Mouse (Mus musculus) intestine, embryonic 14.5 days (tissue): ENCODE results near the gene Ube2r2. TPM values are rescaled to one million over a fixed set of nuclear protein-coding genes. Genes with fewer than 3 reads are reported as not detected.
A peak's percentile ranks its signal among the peaks of the same experiment; 100 is the strongest.

ENCODE experiments used
- ATAC-seq: fragments of 200-750 bp; cut with Nextera tagmentation; replicated peaks from 2 replicates; pipeline ENCODE4 v1.8.0; 2017; ENCODE audit warnings: low read depth, moderate number of reproducible peaks, moderate TSS enrichment, moderate library complexity; ENCODE audit not compliant: low FRiP score, low TSS enrichment
- DNase-seq: peaks from one replicate; pipeline ENCODE4 v3.0.0-alpha.2; 2018; ENCODE audit warnings: low spot score
- H3K27ac ChIP-seq: fragments of 300-500 bp; sonication (generic); 2 replicates; pipeline ENCODE4 v1.5.1; 2014; ENCODE audit warnings: low read depth, mild to moderate bottlenecking, control low read depth
- H3K27me3 ChIP-seq: fragments of 300-500 bp; sonication (generic); replicated peaks from 2 replicates; pipeline ENCODE4 v1.6.1; 2014; ENCODE audit warnings: low read length, control low read depth; ENCODE audit not compliant: control insufficient read depth, insufficient read depth
- H3K36me3 ChIP-seq: fragments of 300-500 bp; sonication (generic); 2 replicates; pipeline ENCODE4 v1.6.1; 2014; ENCODE audit warnings: low read length, control low read depth; ENCODE audit not compliant: control insufficient read depth, insufficient read depth
- H3K4me1 ChIP-seq: fragments of 300-500 bp; sonication (generic); replicated peaks from 2 replicates; pipeline ENCODE4 v1.6.1; 2014; ENCODE audit warnings: low read length, control low read depth, mixed read lengths; ENCODE audit not compliant: control insufficient read depth, insufficient read depth
- H3K4me2 ChIP-seq: fragments of 300-500 bp; sonication (generic); 2 replicates; pipeline ENCODE4 v1.6.1; 2014; ENCODE audit warnings: low read length
- H3K4me3 ChIP-seq: fragments of 300-500 bp; sonication (generic); 2 replicates; pipeline ENCODE4 v1.5.1; 2014; ENCODE audit warnings: low read depth, low read length, control low read depth, mixed read lengths
- H3K9ac ChIP-seq: fragments of 300-500 bp; sonication (generic); 2 replicates; pipeline ENCODE4 v1.6.1; 2014; ENCODE audit warnings: mild to moderate bottlenecking, low read length
- H3K9me3 ChIP-seq: fragments of 300-500 bp; sonication (generic); 2 replicates; pipeline ENCODE4 v1.6.1; 2016; ENCODE audit warnings: low read length, control low read depth; ENCODE audit not compliant: control insufficient read depth
- WGBS: fragments of 180-500 bp; shearing (Covaris S2); extraction: QIAGEN DNeasy Blood & Tissue Kit; methylation state at CpG from one replicate; pipeline ENCODE4 v1.1.7; 2014; 5-methylcytosine and 5-hydroxymethylcytosine counted together
- polyA plus RNA-seq: library from polyadenylated mRNA; unstranded; fragments of >200 nt; fragmentation: Nextera tagmentation; extraction: Ambion mirVana; gene quantifications from 2 replicates; pipeline ENCODE4 v1.2.1, GENCODE M21; 2014

The Ube2r2 gene
- polyA plus RNA-seq, 1 experiment from 2014 or later: 82.5 TPM

- Histone ChIP-seq H3K27ac (no peak overlapping the region), H3K4me3 (no peak overlapping the region), H3K9ac (no peak overlapping the region), H3K4me1 (peaks cover 4% of the 10 kb centered on the region), H3K27me3 (no peaks in the 10 kb centered on the region), H3K9me3 (no peaks in the 10 kb centered on the region), H3K4me2 (no peak overlapping the region), H3K36me3 (no peaks in the 10 kb centered on the region)
- no peak for DNase-seq
- no peak for ATAC-seq
- 71% methylated on average over 3 of the region's 3 CpGs for whole genome bisulfite sequencing
Observed at GRCm38 (mm10) chr4:41129836-41130235, 5.7 kb upstream of the Ube2r2 start.

GRCm38 (mm10) chr4:41132471-41132870 lies 3.1 kb upstream of the Ube2r2 start:
- 81% methylated on average over 6 of the region's 6 CpGs for WGBS
- H3K27ac ChIP-seq: no peak overlapping the region
- DNase-seq: no peak
- H3K4me3 ChIP-seq: no peak overlapping the region
- no peaks in the 10 kb centered on the region for H3K27me3 ChIP-seq
- H3K9me3 ChIP-seq: no peaks in the 10 kb centered on the region
- no peaks in the 10 kb centered on the region for H3K36me3 ChIP-seq
- no peak overlapping the region for H3K9ac ChIP-seq
- H3K4me1 ChIP-seq: peaks cover 8% of the 10 kb centered on the region
- ATAC-seq: no peak
- no peak overlapping the region for H3K4me2 ChIP-seq

- H3K27me3 ChIP-seq: no peaks in the 10 kb centered on the region
- peaks cover 9% of the 10 kb centered on the region for H3K4me1 ChIP-seq
- DNase-seq (no peak), ATAC-seq (no peak)
- 82% methylated on average over 6 of the region's 6 CpGs for WGBS
- no peak overlapping the region for H3K4me2 ChIP-seq
- no peak overlapping the region for H3K27ac ChIP-seq
- H3K4me3 ChIP-seq: no peak overlapping the region
- H3K9ac ChIP-seq: no peak overlapping the region
- no peaks in the 10 kb centered on the region for H3K9me3 ChIP-seq
- H3K36me3 ChIP-seq: no peaks in the 10 kb centered on the region
Observed at GRCm38 (mm10) chr4:41133529-41134291, 1.8 kb upstream of the Ube2r2 start.

- H3K36me3 ChIP-seq: 0 out of 2 replicates have a peak, but pooled peaks cover under 1% of the 10 kb centered on the region
- DNase-seq (peak; percentile 93), ATAC-seq (peak; percentile 94)
- H3K9ac ChIP-seq: peak overlapping the region; percentile 94
- H3K27ac ChIP-seq: peak overlapping the region; percentile 96
- WGBS: under 1% methylated on average over 21 of the region's 70 CpGs
- H3K4me3 ChIP-seq: peak overlapping the region; percentile 87
- H3K4me1 ChIP-seq: peaks cover 9% of the 10 kb centered on the region
- H3K9me3 ChIP-seq: no peaks in the 10 kb centered on the region
- H3K4me2 ChIP-seq: peak overlapping the region; percentile 70
- H3K27me3 ChIP-seq: no peaks in the 10 kb centered on the region
Observed at GRCm38 (mm10) chr4:41134935-41135710, 420 bp upstream of the Ube2r2 start.

- H3K4me3 ChIP-seq: peak overlapping the region; percentile 87
- 1% methylated on average over 4 of the region's 4 CpGs for WGBS
Observed at GRCm38 (mm10) chr4:41136454-41136805, 887 bp downstream of the Ube2r2 start.

GRCm38 (mm10) chr4:41136811-41137210 lies 1.3 kb downstream of the Ube2r2 start:
- peaks cover 15% of the 10 kb centered on the region for H3K36me3 ChIP-seq
- H3K4me1 ChIP-seq: peaks cover 9% of the 10 kb centered on the region
- peak overlapping the region; percentile 70 for H3K4me2 ChIP-seq
- no peaks in the 10 kb centered on the region for H3K27me3 ChIP-seq
- peak overlapping the region; percentile 87 for H3K4me3 ChIP-seq
- peak overlapping the region; percentile 94 for H3K9ac ChIP-seq
- no peaks in the 10 kb centered on the region for H3K9me3 ChIP-seq
- ATAC-seq (no peak), DNase-seq (no peak)
- WGBS: 0% methylated on average over 8 of the region's 8 CpGs
- peak overlapping the region; percentile 96 for H3K27ac ChIP-seq

More at GRCm38 (mm10) chr4:41136454-41136805, 887 bp downstream of the Ube2r2 start:
- Histone ChIP-seq H3K4me2 (peak overlapping the region; percentile 70), H3K9ac (peak overlapping the region; percentile 94), H3K4me1 (peaks cover 9% of the 10 kb centered on the region), H3K27ac (peak overlapping the region; percentile 96), H3K27me3 (no peaks in the 10 kb centered on the region), H3K9me3 (no peaks in the 10 kb centered on the region), H3K36me3 (peaks cover 13% of the 10 kb centered on the region)
- DNase-seq (no peak), ATAC-seq (peak; percentile 1; the same call in 1 of the 2 replicates)

GRCm38 (mm10) chr4:41140174-41140875 lies 4.8 kb downstream of the Ube2r2 start:
- no peak for DNase-seq

GRCm38 (mm10) chr4:41142601-41143000 lies 7.1 kb downstream of the Ube2r2 start:
- no peak overlapping the region for H3K27ac ChIP-seq
- H3K27me3 ChIP-seq: no peaks in the 10 kb centered on the region
- DNase-seq (no peak), ATAC-seq (no peak)
- H3K36me3 ChIP-seq: peaks cover 25% of the 10 kb centered on the region
- WGBS: 91% methylated on average over 2 of the region's 2 CpGs
- H3K4me3 ChIP-seq: no peak overlapping the region
- H3K4me2 ChIP-seq: no peak overlapping the region
- H3K4me1 ChIP-seq: peaks cover under 1% of the 10 kb centered on the region; the same call in 1 of the 2 replicates
- no peaks in the 10 kb centered on the region for H3K9me3 ChIP-seq
- no peak overlapping the region for H3K9ac ChIP-seq

More at GRCm38 (mm10) chr4:41140174-41140875, 4.8 kb downstream of the Ube2r2 start:
- Histone ChIP-seq H3K9ac (no peak overlapping the region), H3K4me3 (no peak overlapping the region), H3K36me3 (peaks cover 25% of the 10 kb centered on the region), H3K9me3 (no peaks in the 10 kb centered on the region), H3K4me1 (peaks cover 6% of the 10 kb centered on the region; the same call in 1 of the 2 replicates), H3K27me3 (no peaks in the 10 kb centered on the region), H3K27ac (no peak overlapping the region), H3K4me2 (no peak overlapping the region)
- WGBS: 84% methylated on average over 6 of the region's 6 CpGs
- no peak for ATAC-seq
